In genomic region chr10:75396966-75397365, GRCm38 (mm10) we compare ENCODE assay signal across 8 mouse cellular contexts. TPM values are rescaled to one million over a fixed set of nuclear protein-coding genes. Genes with fewer than 3 reads are reported as not detected.
DNase-seq lines count a peak whose midpoint lies in the region; ATAC-seq and TF ChIP-seq lines count a peak whose summit lies in the region.

No protein-coding gene starts in this region.

- no peaks in the 10 kb centered on the region for H3K36me3 ChIP-seq in testis, adult 2 months (ENCODE audit: control insufficient read depth, insufficient read depth, low read length)
- H3K36me3 ChIP-seq in heart, embryonic 10.5 days, result no peaks in the 10 kb centered on the region
- no peaks in the 10 kb centered on the region for H3K36me3 ChIP-seq in liver, embryonic 11.5 days (ENCODE audit: control insufficient read depth, insufficient read depth, low read length)
- no peaks in the 10 kb centered on the region for H3K36me3 ChIP-seq in stomach, embryonic 16.5 days (ENCODE audit: control insufficient read depth, insufficient read depth, low read length)

- no peak overlapping the region for H3K27ac ChIP-seq in testis, adult 2 months (ENCODE audit: control insufficient read depth, insufficient read depth, low read depth, low read length)
- H3K27ac ChIP-seq in heart, embryonic 10.5 days, result no peak overlapping the region
- H3K27ac ChIP-seq in liver, embryonic 11.5 days (ENCODE audit: low read depth, low read length), result no peak overlapping the region
- no peak overlapping the region for H3K27ac ChIP-seq in stomach, embryonic 16.5 days (ENCODE audit: low read length)

- no peak for TF ChIP-seq POLR2A in testis, adult 2 months (IDR thresholded peaks at IDR 0.05; ENCODE audit: control insufficient read depth, low read depth, low read length)

- 37% methylated on average over 14 of the region's 14 CpGs for WGBS in heart, embryonic 10.5 days
- 28% methylated on average over 14 of the region's 14 CpGs for WGBS in liver, embryonic 11.5 days
- 39% methylated on average over 14 of the region's 14 CpGs for WGBS in stomach, embryonic 16.5 days

- no peak overlapping the region for H3K9ac ChIP-seq in liver, embryonic 11.5 days (ENCODE audit: low read depth, low read length)
- H3K9ac ChIP-seq in stomach, embryonic 16.5 days (ENCODE audit: low read length), result no peak overlapping the region

- no peaks in the 10 kb centered on the region for H3K27me3 ChIP-seq in testis, adult 2 months (ENCODE audit: control insufficient read depth, insufficient read depth, low read length)
- H3K27me3 ChIP-seq in heart, embryonic 10.5 days (ENCODE audit: insufficient read depth, poor library complexity, severe bottlenecking), result no peaks in the 10 kb centered on the region
- H3K27me3 ChIP-seq in liver, embryonic 11.5 days (replicated peaks; ENCODE audit: control insufficient read depth, insufficient read depth, low read length), result no peaks in the 10 kb centered on the region
- H3K27me3 ChIP-seq in stomach, embryonic 16.5 days (ENCODE audit: control insufficient read depth, insufficient read depth, low read length), result no peaks in the 10 kb centered on the region

- TF ChIP-seq CTCF in testis, adult 2 months (IDR thresholded peaks at IDR 0.05; ENCODE audit: control insufficient read depth, insufficient read depth, insufficient replicate concordance, low read depth, low read length), result 0 out of 2 replicates have a peak, but pooled peaks have one; percentile 7

- no peaks in the 10 kb centered on the region for H3K4me1 ChIP-seq in testis, adult 2 months (ENCODE audit: control insufficient read depth, insufficient read depth, low read length)
- H3K4me1 ChIP-seq in heart, embryonic 10.5 days, result 0 out of 2 replicates have a peak, but pooled peaks cover 2% of the 10 kb centered on the region
- peaks cover 6% of the 10 kb centered on the region; the same call in 1 of the 2 replicates for H3K4me1 ChIP-seq in liver, embryonic 11.5 days (replicated peaks; ENCODE audit: control insufficient read depth, insufficient read depth, low read length)
- H3K4me1 ChIP-seq in stomach, embryonic 16.5 days (ENCODE audit: control insufficient read depth, insufficient read depth, low read length), result no peaks in the 10 kb centered on the region

- peak; percentile 9 for DNase-seq in cerebellum, adult 11 months
- no peak for DNase-seq in cerebellum, postnatal 4 days (ENCODE audit: low spot score in 2 of 2)
- DNase-seq in testis, postnatal 10 days (ENCODE audit: low spot score), result no peak
- peak; percentile 74 for DNase-seq in heart, embryonic 10.5 days (ENCODE audit: low spot score)
- DNase-seq in liver, embryonic 11.5 days (ENCODE audit: low spot score), result peak; percentile 48
- DNase-seq in left cerebral cortex, postnatal 25 days (ENCODE audit: low spot score in 2 of 2), result no peak

- ATAC-seq in liver, embryonic 11.5 days (replicated peaks; ENCODE audit: low FRiP score), result peak; percentile 79
- ATAC-seq in stomach, embryonic 16.5 days (ENCODE audit: insufficient read depth, low FRiP score), result peak; percentile 37; the same call in 1 of the 2 replicates

- intact Hi-C loops in left cerebral cortex, postnatal 25 days (cut with DNase I), result no loop called here

- peak overlapping the region; percentile 53 for H3K4me2 ChIP-seq in liver, embryonic 11.5 days
- H3K4me2 ChIP-seq in stomach, embryonic 16.5 days (ENCODE audit: low read depth, low read length), result no peak overlapping the region

- no peak overlapping the region for H3K4me3 ChIP-seq in testis, adult 2 months (ENCODE audit: control insufficient read depth, low read depth, low read length)
- H3K4me3 ChIP-seq in heart, embryonic 10.5 days, result no peak overlapping the region
- H3K4me3 ChIP-seq in liver, embryonic 11.5 days (ENCODE audit: low read depth, low read length), result no peak overlapping the region
- no peak overlapping the region for H3K4me3 ChIP-seq in stomach, embryonic 16.5 days (replicated peaks; ENCODE audit: low read length)

- H3K9me3 ChIP-seq in heart, embryonic 10.5 days, result no peaks in the 10 kb centered on the region
- no peaks in the 10 kb centered on the region for H3K9me3 ChIP-seq in liver, embryonic 11.5 days (ENCODE audit: control insufficient read depth, low read length)
- H3K9me3 ChIP-seq in stomach, embryonic 16.5 days (replicated peaks; ENCODE audit: control insufficient read depth, low read length), result no peaks in the 10 kb centered on the region

RNA-seq across cellular contexts. Expression of gene Upb1, which starts 3.9 kb away (rescaled TPM):
- 0.13 and 0.20 TPM in 2 replicates for polyA plus RNA-seq in testis, adult 2 months (2012; rRNA removed)
- 0.10 and 1.6 TPM in 2 replicates for polyA plus RNA-seq in heart, embryonic 10.5 days (2016; fragmentation: Nextera tagmentation; extraction: Ambion mirVana)
- polyA plus RNA-seq in liver, embryonic 11.5 days (2014; fragmentation: Nextera tagmentation; extraction: Ambion mirVana), result 5.5 and 5.7 TPM in 2 replicates
- 4.3 and 5.8 TPM in 2 replicates for polyA plus RNA-seq in stomach, embryonic 16.5 days (2015; fragmentation: Nextera tagmentation; extraction: Ambion mirVana)
- total RNA-seq in left cerebral cortex, postnatal 25 days (2021), result under 1 TPM; 0.53 to 0.76 TPM

Comparison
In these comparisons a context has a peak if more than half of its experiments do, and no peak if none do; other contexts are left out.
1. DNase-seq: peak in cerebellum, adult 11 months (single experiment), heart, embryonic 10.5 days (single experiment) and liver, embryonic 11.5 days (single experiment); none in cerebellum, postnatal 4 days (0 of 2), testis, postnatal 10 days (single experiment) and left cerebral cortex, postnatal 25 days (0 of 2).